Mouse (Mus musculus) C2C12 (cell line): Measurements from ENCODE around the gene Abhd12b. TPM values are rescaled to one million over a fixed set of nuclear protein-coding genes. Genes with fewer than 3 reads are reported as not detected.
"Not testable (repeated sequence)": the region's sequence is repeated elsewhere in the genome, so short reads cannot be mapped to it uniquely, and the experiment has no call there.

ENCODE experiments used
- H3K27me3 ChIP-seq: one replicate; pipeline ENCODE4 v1.6.1; 2011; ENCODE audit not compliant: control insufficient read depth, insufficient read depth, insufficient read length
- H3K36me3 ChIP-seq: one replicate; pipeline ENCODE4 v1.6.1; 2011; ENCODE audit not compliant: control insufficient read depth, insufficient read depth
- H3K4me3 ChIP-seq: one replicate; pipeline ENCODE4 v1.5.1; 2011; ENCODE audit warnings: mild to moderate bottlenecking, control low read depth; ENCODE audit not compliant: poor library complexity, insufficient read depth, severe bottlenecking
- H3K79me2 ChIP-seq: one replicate; pipeline ENCODE4 v1.6.1; 2011; ENCODE audit not compliant: control insufficient read depth, insufficient read depth
- H3K79me3 ChIP-seq: one replicate; pipeline ENCODE4 v1.6.1; 2011; ENCODE audit warnings: low read depth, control low read depth
- H3ac ChIP-seq: one replicate; pipeline ENCODE3; 2011; ENCODE audit warnings: low read depth; ENCODE audit not compliant: control insufficient read depth, insufficient read length
- CEBPB ChIP-seq: IDR thresholded peaks from one replicate; pipeline ENCODE4 v1.6.1; 2011; ENCODE audit warnings: low read depth, mild to moderate bottlenecking, control low read depth, moderate library complexity
- CTCF ChIP-seq: IDR thresholded peaks from one replicate; pipeline ENCODE4 v1.5.1; 2011; ENCODE audit not compliant: control insufficient read depth, insufficient read depth, insufficient read length
- FOSL1 ChIP-seq: IDR thresholded peaks from one replicate; pipeline ENCODE4 v1.8.0; 2011; ENCODE audit warnings: mild to moderate bottlenecking, low read length; ENCODE audit not compliant: poor library complexity, insufficient read depth, severe bottlenecking
- MAX ChIP-seq: IDR thresholded peaks from one replicate; pipeline ENCODE4 v1.6.1; 2011; ENCODE audit warnings: mild to moderate bottlenecking, control low read depth
- MYOD1 ChIP-seq: IDR thresholded peaks from one replicate; pipeline ENCODE4 v1.6.1; 2011; ENCODE audit warnings: low read depth; ENCODE audit not compliant: control insufficient read depth, insufficient read length
- MYOG ChIP-seq: IDR thresholded peaks from one replicate; pipeline ENCODE4 v1.6.1; 2011; ENCODE audit not compliant: control insufficient read depth, insufficient read length; ENCODE audit errors: extremely low read depth
- USF1 ChIP-seq: IDR thresholded peaks from one replicate; pipeline ENCODE4 v1.6.1; 2011; ENCODE audit warnings: low read depth, mild to moderate bottlenecking, control low read depth, moderate library complexity
- polyA plus RNA-seq: library from polyadenylated mRNA; unstranded; fragments of >200 nt; fragmentation: generic; extraction: Trizol; gene quantifications from one replicate; pipeline ENCODE4 v1.2.1, GENCODE M21; 2012; ENCODE audit warnings: missing spikeins

The Abhd12b gene
- polyA plus RNA-seq, 1 experiment: not detected

GRCm38 (mm10) chr12:70140993-70141576 lies 12.9 kb upstream of the Abhd12b start:
- no peak overlapping the region for H3K4me3 ChIP-seq
- no peaks in the 10 kb centered on the region for H3K36me3 ChIP-seq
- no peaks in the 10 kb centered on the region for H3K79me2 ChIP-seq
- no peak for TF ChIP-seq FOSL1
- no peak for TF ChIP-seq CTCF
- no peak for TF ChIP-seq MYOG
- no peak for TF ChIP-seq CEBPB
- no peak for TF ChIP-seq MYOD1
- TF ChIP-seq MAX: no peak
- no peak for TF ChIP-seq USF1
- H3ac ChIP-seq: no peak overlapping the region
- no peaks in the 10 kb centered on the region for H3K27me3 ChIP-seq
- H3K79me3 ChIP-seq: no peaks in the 10 kb centered on the region

- H3K4me3 ChIP-seq, H3K27me3 ChIP-seq: not testable (repeated sequence)
Observed at GRCm38 (mm10) chr12:70144106-70144587, 9.8 kb upstream of the Abhd12b start.

GRCm38 (mm10) chr12:70144637-70145448 lies 9.1 kb upstream of the Abhd12b start:
- Histone ChIP-seq H3K79me2 (no peaks in the 10 kb centered on the region), H3K4me3 (no peak overlapping the region), H3K27me3 (no peaks in the 10 kb centered on the region), H3K79me3 (no peaks in the 10 kb centered on the region), H3ac (no peak overlapping the region), H3K36me3 (no peaks in the 10 kb centered on the region)
- TF ChIP-seq USF1 (no peak), MYOG (no peak), MYOD1 (no peak), CTCF (no peak), MAX (no peak), CEBPB (no peak), FOSL1 (no peak)

More at GRCm38 (mm10) chr12:70144106-70144587, 9.8 kb upstream of the Abhd12b start:
- not testable (repeated sequence) for H3K79me2 ChIP-seq, H3ac ChIP-seq, H3K79me3 ChIP-seq, H3K36me3 ChIP-seq

- Histone ChIP-seq H3K79me3 (no peaks in the 10 kb centered on the region), H3K36me3 (no peaks in the 10 kb centered on the region), H3ac (no peak overlapping the region), H3K4me3 (no peak overlapping the region), H3K27me3 (no peaks in the 10 kb centered on the region), H3K79me2 (no peaks in the 10 kb centered on the region)
- no peak for TF ChIP-seq MYOG
- TF ChIP-seq FOSL1: no peak
- TF ChIP-seq USF1: no peak
- no peak for TF ChIP-seq CEBPB
- no peak for TF ChIP-seq CTCF
- no peak for TF ChIP-seq MYOD1
- no peak for TF ChIP-seq MAX
Observed at GRCm38 (mm10) chr12:70145586-70145985, 8.4 kb upstream of the Abhd12b start.

- Histone ChIP-seq H3K27me3 (peaks cover 5% of the 10 kb centered on the region), H3K79me2 (no peaks in the 10 kb centered on the region), H3K79me3 (no peaks in the 10 kb centered on the region), H3K4me3 (no peak overlapping the region), H3ac (no peak overlapping the region), H3K36me3 (no peaks in the 10 kb centered on the region)
- TF ChIP-seq CEBPB (no peak), FOSL1 (no peak), USF1 (no peak), CTCF (no peak), MYOG (no peak), MAX (no peak), MYOD1 (no peak)
Observed at GRCm38 (mm10) chr12:70147986-70148630, 5.8 kb upstream of the Abhd12b start.
